Mouse (Mus musculus) cerebellum, postnatal 36 days (tissue): ENCODE data around the gene Pex5.
"Not testable (repeated sequence)": the region's sequence is repeated elsewhere in the genome, so short reads cannot be mapped to it uniquely, and the experiment has no call there.

ENCODE experiments used
- DNase-seq, 2 experiments: peaks; one replicate each; pipeline ENCODE4 v3.0.0; 2021 to 2022; ENCODE audit warnings: mixed read lengths in 2 of 2

The Pex5 gene

GRCm38 (mm10) chr6:124426604-124427003 lies 11.7 kb upstream of the Pex5 start:
- DNase-seq = no peak

- no peak for DNase-seq
Measured at GRCm38 (mm10) chr6:124425523-124425922, 10.7 kb upstream of the Pex5 start.

GRCm38 (mm10) chr6:124425042-124425441 lies 10.2 kb upstream of the Pex5 start:
- not testable (repeated sequence) for DNase-seq

GRCm38 (mm10) chr6:124424068-124424498 lies 9.2 kb upstream of the Pex5 start:
- DNase-seq = no peak

GRCm38 (mm10) chr6:124418686-124419085 lies 3.8 kb upstream of the Pex5 start:
- no peak for DNase-seq

GRCm38 (mm10) chr6:124415347-124416088 lies 651 bp upstream of the Pex5 start:
- DNase-seq = peak; percentile 93 to 94

GRCm38 (mm10) chr6:124414150-124414926 lies 529 bp downstream of the Pex5 start:
- DNase-seq = peak; percentile 49 to 58

- no peak for DNase-seq
Measured at GRCm38 (mm10) chr6:124413770-124414149, 1.1 kb downstream of the Pex5 start.

GRCm38 (mm10) chr6:124408355-124408754 lies 6.5 kb downstream of the Pex5 start:
- no peak for DNase-seq

- DNase-seq = no peak
Measured at GRCm38 (mm10) chr6:124407180-124407579, 7.7 kb downstream of the Pex5 start.

GRCm38 (mm10) chr6:124406326-124406725 lies 8.5 kb downstream of the Pex5 start:
- DNase-seq = no peak

GRCm38 (mm10) chr6:124399738-124400137 lies 15.1 kb downstream of the Pex5 start:
- no peak for DNase-seq

GRCm38 (mm10) chr6:124394991-124395390 lies 19.9 kb downstream of the Pex5 start:
- not testable (repeated sequence) for DNase-seq

- DNase-seq = no peak
Measured at GRCm38 (mm10) chr6:124380142-124380541, 34.7 kb downstream of the Pex5 start.

- peak; percentile 32 to 43 for DNase-seq
Measured at GRCm38 (mm10) chr6:124379331-124379730, 35.5 kb downstream of the Pex5 start.

- no peak for DNase-seq
Measured at GRCm38 (mm10) chr6:124377494-124378255, 37.2 kb downstream of the Pex5 start.

GRCm38 (mm10) chr6:124376311-124376710 lies 38.6 kb downstream of the Pex5 start:
- DNase-seq = no peak

- DNase-seq = no peak
Measured at GRCm38 (mm10) chr6:124375435-124375884, 39.4 kb downstream of the Pex5 start.

GRCm38 (mm10) chr6:124374683-124375082 lies 40.2 kb downstream of the Pex5 start:
- no peak for DNase-seq

GRCm38 (mm10) chr6:124373584-124374206 lies 41.2 kb downstream of the Pex5 start:
- no peak for DNase-seq

GRCm38 (mm10) chr6:124364328-124364727 lies 50.5 kb downstream of the Pex5 start:
- DNase-seq = no peak

- DNase-seq = no peak
Measured at GRCm38 (mm10) chr6:124360549-124360948, 54.3 kb downstream of the Pex5 start.

GRCm38 (mm10) chr6:124358953-124359352 lies 55.9 kb downstream of the Pex5 start:
- DNase-seq = no peak
